Mouse (Mus musculus): ENCODE measurements around the gene Tmem178b. TPM values are rescaled to one million over a fixed set of nuclear protein-coding genes. Genes with fewer than 3 reads are reported as not detected.

Gene Tmem178b
- total RNA-seq, 2 experiments from 2014 or later = not detected

DNA sequence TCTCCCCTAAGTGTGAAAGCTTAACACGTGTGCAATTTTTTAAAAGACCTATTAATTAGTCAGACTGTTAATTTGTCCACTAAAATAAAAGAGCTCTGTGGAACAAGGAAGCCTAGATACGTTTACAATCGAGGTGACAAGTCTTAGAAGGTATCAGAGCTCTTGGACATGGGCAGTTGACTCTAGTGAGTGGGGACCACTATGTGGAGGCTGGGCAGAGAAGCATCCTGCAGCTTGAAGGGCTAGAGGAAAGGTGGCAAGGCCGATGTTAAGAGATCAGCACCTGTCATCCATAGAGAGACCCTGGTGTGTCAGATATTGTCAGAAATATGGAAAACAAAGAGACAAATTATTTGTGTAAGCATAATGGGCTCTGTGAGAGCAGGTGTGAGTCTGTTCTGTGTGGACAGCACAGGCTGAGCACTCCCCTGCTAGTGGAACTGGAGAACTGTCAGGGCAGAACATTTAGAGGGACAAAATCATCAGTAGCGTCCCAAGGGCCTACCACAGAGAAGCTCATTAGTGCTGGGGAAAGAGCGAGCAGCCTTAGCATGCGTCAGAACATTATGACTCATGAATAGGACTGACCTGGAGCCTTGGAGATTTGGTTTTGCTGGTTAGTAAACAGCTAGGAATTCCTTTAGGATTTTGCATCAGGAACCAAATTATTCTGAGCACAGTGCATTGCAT is 264.9 kb downstream of the Tmem178b start:
- ATAC-seq (replicated peaks; ENCODE audit: poor library complexity, severe bottlenecking) = no peak

- 0 out of 2 replicates have a peak, but pooled peaks have one; percentile 30 for ATAC-seq (replicated peaks; ENCODE audit: poor library complexity, severe bottlenecking)
These were observed 269.5 kb downstream of the Tmem178b start for GRCm38 (mm10) chr6:40142582-40142981.

- ATAC-seq (replicated peaks; ENCODE audit: poor library complexity, severe bottlenecking) = no peak
These were observed 271.3 kb downstream of the Tmem178b start for GRCm38 (mm10) chr6:40144371-40144770.

DNA sequence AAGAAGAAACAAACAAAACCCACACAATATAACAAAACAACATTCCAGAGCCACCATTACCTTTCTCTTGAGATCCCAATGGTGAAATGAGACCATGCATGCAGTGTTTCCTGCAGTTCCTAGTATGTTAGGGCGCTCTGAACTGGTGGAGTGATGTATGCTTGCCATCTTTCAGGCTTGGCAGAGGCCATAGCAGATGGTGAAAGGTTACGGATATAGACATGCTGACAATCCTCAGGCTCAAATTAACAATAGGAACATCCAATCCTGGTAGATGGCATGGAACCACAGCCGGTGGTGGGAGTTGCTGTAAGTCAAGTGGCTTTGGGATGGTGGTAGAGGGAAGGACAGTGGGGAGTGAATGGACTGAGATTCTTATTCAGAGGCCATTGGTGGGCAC is 272.5 kb downstream of the Tmem178b start:
- no peak for ATAC-seq (replicated peaks; ENCODE audit: poor library complexity, severe bottlenecking)

- ATAC-seq (replicated peaks; ENCODE audit: poor library complexity, severe bottlenecking) = no peak
These were observed 279.2 kb downstream of the Tmem178b start for GRCm38 (mm10) chr6:40152241-40152640.

- no peak for ATAC-seq (replicated peaks; ENCODE audit: poor library complexity, severe bottlenecking)
These were observed 288.3 kb downstream of the Tmem178b start for GRCm38 (mm10) chr6:40161381-40161780.

GRCm38 (mm10) chr6:40173559-40173958 is 300.5 kb downstream of the Tmem178b start:
- no peak for ATAC-seq (replicated peaks; ENCODE audit: poor library complexity, severe bottlenecking)

GRCm38 (mm10) chr6:40177870-40178269 is 304.8 kb downstream of the Tmem178b start:
- ATAC-seq (replicated peaks; ENCODE audit: poor library complexity, severe bottlenecking) = no peak

- ATAC-seq (replicated peaks; ENCODE audit: poor library complexity, severe bottlenecking) = no peak
These were observed 307.5 kb downstream of the Tmem178b start for GRCm38 (mm10) chr6:40180551-40180950.

DNA sequence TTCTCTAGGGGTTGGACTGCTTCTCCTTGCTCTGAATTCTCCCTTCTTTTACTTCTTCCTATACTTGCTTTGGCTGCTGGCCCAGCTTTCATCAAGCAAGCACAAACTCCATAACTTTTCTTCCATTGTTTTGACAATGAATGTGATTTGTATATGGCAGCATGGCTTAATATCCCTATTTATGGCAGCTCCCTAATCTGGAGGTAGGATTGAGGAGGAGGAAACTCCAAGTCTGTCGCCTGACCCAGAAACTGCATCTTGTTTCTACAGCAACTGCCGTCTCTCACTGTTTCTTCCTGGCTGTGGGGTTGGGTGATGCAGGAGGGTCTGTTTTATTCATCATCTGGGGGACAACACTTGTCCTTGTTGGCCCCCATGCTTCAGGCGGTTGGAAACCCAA is 327.6 kb downstream of the Tmem178b start:
- ATAC-seq (replicated peaks; ENCODE audit: poor library complexity, severe bottlenecking) = no peak

DNA sequence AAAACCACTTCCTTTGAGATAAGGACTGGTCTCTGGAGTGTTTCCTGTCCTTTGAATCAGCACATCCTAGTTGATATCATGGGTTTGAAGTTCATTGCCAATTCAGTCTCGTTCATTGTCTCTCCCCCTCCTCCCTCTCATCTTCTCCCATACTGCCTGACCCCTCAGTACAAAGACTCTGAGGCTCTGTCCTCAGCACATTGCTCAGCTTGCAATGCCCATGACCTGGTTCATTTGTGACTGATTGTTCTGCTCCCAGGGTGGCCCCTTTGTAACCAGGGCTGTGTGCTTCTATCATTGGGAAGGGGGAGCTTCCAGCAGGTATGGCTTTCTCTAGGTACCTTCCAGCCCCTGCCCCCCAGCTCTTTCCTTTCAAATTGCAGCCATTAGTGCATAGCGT is 329.5 kb downstream of the Tmem178b start:
- ATAC-seq (replicated peaks; ENCODE audit: poor library complexity, severe bottlenecking) = no peak

GRCm38 (mm10) chr6:40205380-40205779 is 332.3 kb downstream of the Tmem178b start:
- no peak for ATAC-seq (replicated peaks; ENCODE audit: poor library complexity, severe bottlenecking)

- no peak for ATAC-seq (replicated peaks; ENCODE audit: poor library complexity, severe bottlenecking)
These were observed 334.9 kb downstream of the Tmem178b start for GRCm38 (mm10) chr6:40208014-40208413.

DNA sequence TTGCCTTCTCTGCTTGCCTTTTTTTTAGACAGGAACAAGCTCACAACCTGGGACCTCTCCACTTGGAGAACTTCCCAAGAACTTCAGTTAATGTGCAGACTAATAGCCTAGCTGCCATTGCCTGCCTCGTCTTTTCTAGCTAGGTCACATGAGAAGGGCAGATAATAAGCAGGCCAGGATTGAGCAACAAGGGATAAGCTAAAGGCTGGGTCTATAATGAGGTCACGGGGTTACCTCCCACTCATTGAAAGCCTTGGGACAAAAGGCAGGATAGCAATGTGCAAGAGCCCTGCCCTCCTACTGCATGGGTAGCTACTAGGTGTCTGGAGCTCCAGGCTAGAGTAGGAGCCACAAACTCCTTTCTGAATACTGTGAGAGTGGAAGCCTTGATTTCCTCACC is 336.1 kb downstream of the Tmem178b start:
- no peak for ATAC-seq (replicated peaks; ENCODE audit: poor library complexity, severe bottlenecking)

DNA sequence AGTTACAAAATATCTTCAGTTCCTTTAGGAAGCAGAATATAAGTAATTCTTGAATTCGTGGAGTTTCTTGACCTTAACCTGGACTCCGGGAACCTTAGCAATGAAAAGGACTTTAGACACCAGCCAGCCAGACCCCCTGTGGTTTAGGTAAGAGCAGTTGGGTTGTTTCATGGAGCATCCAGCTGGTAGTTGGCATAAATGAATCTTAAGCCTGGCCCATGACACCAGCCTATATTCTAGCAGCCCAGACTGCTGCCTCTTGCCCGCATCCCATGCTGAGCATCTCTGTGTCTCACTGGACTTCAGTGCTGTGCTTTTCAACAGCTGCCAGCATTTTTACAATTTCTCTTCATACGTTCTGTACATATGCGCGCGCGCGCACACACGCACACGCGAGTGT is 344.1 kb downstream of the Tmem178b start:
- no peak for ATAC-seq (replicated peaks; ENCODE audit: poor library complexity, severe bottlenecking)

GRCm38 (mm10) chr6:40217651-40218050 is 344.6 kb downstream of the Tmem178b start:
- ATAC-seq (replicated peaks; ENCODE audit: poor library complexity, severe bottlenecking) = no peak

DNA sequence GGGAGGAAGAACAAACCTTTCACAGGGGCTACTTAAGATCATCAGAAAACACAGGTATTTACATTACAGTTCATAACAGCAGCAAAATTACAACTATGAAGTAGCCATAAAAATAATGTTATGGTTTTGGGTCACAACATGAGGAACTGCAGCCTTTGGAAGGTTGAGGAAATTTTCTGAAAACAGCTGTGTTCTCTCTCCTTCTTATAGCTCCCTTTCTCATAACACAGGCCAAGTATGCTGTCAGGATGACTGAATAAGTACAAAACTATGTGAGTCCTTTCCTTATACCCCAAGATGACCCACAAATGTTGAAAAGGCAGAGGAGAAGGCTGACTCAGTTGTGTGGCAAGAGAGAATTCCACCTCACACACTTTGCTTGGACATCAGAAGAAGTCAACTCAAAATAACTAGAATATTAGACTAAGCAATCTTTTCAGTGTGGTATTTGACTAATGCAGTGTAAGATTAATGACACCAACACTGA is 347.6 kb downstream of the Tmem178b start:
- no peak for ATAC-seq (replicated peaks; ENCODE audit: poor library complexity, severe bottlenecking)

DNA sequence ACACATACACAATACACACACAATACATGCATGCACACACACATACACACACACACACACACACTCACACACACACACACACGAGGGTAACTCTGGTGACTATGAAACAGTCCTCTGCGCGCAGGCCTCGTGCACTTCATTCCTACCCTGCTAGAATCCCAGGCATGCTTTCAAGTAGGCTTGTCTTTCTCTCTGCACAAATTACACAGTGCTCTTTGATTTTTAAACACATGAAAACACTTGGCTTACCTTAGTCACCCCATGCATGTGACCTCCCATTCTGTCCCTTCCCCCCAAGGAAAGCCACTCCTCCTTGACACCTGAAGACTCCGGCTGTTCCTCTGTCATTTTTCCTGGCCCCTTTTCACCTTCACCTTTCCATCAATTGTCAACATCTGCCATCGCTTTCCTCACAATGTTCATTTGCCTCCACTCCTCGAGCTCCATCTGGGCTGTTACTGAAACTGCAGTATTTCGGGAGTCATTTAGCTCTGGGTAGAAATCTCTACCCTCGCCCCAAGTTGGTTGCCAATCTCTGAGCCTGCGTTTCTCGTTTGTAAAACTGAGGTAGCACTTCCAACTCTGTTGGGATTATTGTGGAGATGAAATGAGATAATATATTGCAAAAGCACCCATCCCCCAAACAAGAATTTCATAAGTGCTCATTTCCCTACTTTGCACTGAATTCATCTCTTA is 352.7 kb downstream of the Tmem178b start:
- ATAC-seq (replicated peaks; ENCODE audit: poor library complexity, severe bottlenecking) = no peak

GRCm38 (mm10) chr6:40228981-40229380 is 355.9 kb downstream of the Tmem178b start:
- ATAC-seq (replicated peaks; ENCODE audit: poor library complexity, severe bottlenecking) = no peak

DNA sequence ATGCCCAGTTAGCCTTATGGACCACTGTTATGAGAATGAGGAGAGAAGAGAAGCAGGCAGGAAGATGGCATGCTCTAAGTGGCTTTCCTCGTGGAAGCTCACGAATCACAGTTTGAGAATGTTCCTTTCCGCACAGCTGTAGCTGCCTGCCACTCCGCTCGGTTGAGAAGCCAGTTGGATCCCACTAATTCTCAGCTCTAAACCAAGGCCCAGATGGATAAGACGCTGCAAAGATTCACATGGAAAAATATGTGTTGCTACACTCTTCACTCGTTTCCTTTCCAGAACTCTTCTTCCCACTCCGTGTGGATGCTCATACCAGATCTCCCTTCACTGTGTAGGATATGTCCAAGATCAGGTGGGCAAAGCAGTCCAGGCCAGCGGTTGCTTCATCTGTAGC is 356.9 kb downstream of the Tmem178b start:
- ATAC-seq (replicated peaks; ENCODE audit: poor library complexity, severe bottlenecking) = no peak

DNA sequence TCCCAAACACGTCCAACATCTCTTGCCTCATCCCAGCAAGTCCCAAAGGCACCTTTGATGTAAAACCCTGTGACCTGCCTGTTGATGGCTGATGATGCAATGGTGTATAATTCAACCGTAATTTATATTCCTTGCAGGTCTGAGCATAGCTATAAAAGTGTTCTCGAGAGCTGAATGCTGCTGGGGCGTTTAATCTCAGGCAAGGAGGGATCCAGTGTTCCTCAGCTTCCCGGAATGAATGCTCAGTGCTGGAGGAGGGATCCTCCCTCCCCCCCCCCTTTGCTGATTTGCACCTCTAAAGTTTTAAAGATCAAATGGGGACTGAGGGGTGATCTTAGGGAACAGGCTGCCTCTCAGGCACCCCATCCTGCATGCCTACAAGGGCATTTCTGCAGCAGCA is 361.0 kb downstream of the Tmem178b start:
- ATAC-seq (replicated peaks; ENCODE audit: poor library complexity, severe bottlenecking) = no peak

Measured in granulocyte monocyte progenitor cell, adult 5-6 weeks (primary cell).